Mouse (Mus musculus) CH12.LX (cell line): ENCODE data around the gene Cxcl1. TPM values are rescaled to one million over a fixed set of nuclear protein-coding genes. Genes with fewer than 3 reads are reported as not detected.

Experiments
- DNase-seq: peaks from one replicate; pipeline ENCODE4 v3.0.0-alpha.2; 2013; ENCODE audit errors: extremely low read depth
- H3K27ac ChIP-seq: 2 replicates; pipeline ENCODE4 v1.5.1; 2012; ENCODE audit warnings: low read depth, mild to moderate bottlenecking, control low read depth, moderate library complexity; ENCODE audit not compliant: insufficient read depth
- H3K27me3 ChIP-seq: replicated peaks from 2 replicates; pipeline ENCODE3; 2012; ENCODE audit warnings: inconsistent platforms
- H3K36me3 ChIP-seq, 2 experiments: replicated peaks in 1 of 2; 2 replicates each; pipeline versions ENCODE3 to v1.6.1; 2012; ENCODE audit warnings: inconsistent platforms in 1 of 2, low read length in 1 of 2, mild to moderate bottlenecking in 1 of 2, mixed read lengths in 1 of 2, moderate library complexity in 1 of 2; ENCODE audit not compliant: control insufficient read depth in 1 of 2, insufficient read depth in 1 of 2
- H3K4me1 ChIP-seq, 2 experiments: 2 replicates each; pipeline ENCODE4 v1.6.1; 2012; ENCODE audit warnings: inconsistent platforms in 1 of 2, moderate library complexity in 1 of 2; ENCODE audit not compliant: insufficient read depth in 2 of 2, control insufficient read depth in 1 of 2
- H3K4me2 ChIP-seq: 2 replicates; pipeline ENCODE4 v1.6.1; 2012; ENCODE audit warnings: low read depth, mild to moderate bottlenecking, control low read depth; ENCODE audit not compliant: poor library complexity, insufficient read depth, severe bottlenecking
- H3K4me3 ChIP-seq, 3 experiments: fragments of 150-350 bp in 1 of 3; sonication (generic) in 1 of 3; replicated peaks in 1 of 3; 2 replicates each; pipeline versions ENCODE3 to v1.5.1; 2011 to 2012; ENCODE audit warnings: low read depth in 2 of 3, low read length in 2 of 3, mild to moderate bottlenecking in 2 of 3, moderate library complexity in 2 of 3, control low read depth in 1 of 3, improper control_type of control experiment in 1 of 3, inconsistent platforms in 1 of 3, mixed read lengths in 1 of 3; ENCODE audit not compliant: poor library complexity in 1 of 3
- H3K79me2 ChIP-seq: replicated peaks from 2 replicates; pipeline ENCODE4 v1.6.1; 2012; ENCODE audit warnings: mild to moderate bottlenecking, moderate library complexity; ENCODE audit not compliant: control insufficient read depth, poor library complexity, insufficient read depth, severe bottlenecking; ENCODE audit errors: extremely low read depth
- H3K9ac ChIP-seq: 2 replicates; pipeline ENCODE4 v1.6.1; 2012; ENCODE audit warnings: low read depth, mild to moderate bottlenecking, control low read depth, moderate library complexity; ENCODE audit not compliant: insufficient read depth
- H3K9me3 ChIP-seq: replicated peaks from 2 replicates; pipeline ENCODE3; 2012; ENCODE audit warnings: low read length, inconsistent platforms, mixed read lengths
- BHLHE40 ChIP-seq: IDR thresholded peaks from 2 replicates; pipeline ENCODE4 v1.6.1; 2011; ENCODE audit warnings: mild to moderate bottlenecking, low read depth, low read length, improper control_type of control experiment
- CHD1 ChIP-seq: IDR thresholded peaks from 2 replicates; pipeline ENCODE4 v1.6.1; 2012; ENCODE audit warnings: low read depth, low read length, improper control_type of control experiment, inconsistent platforms
- CTCF ChIP-seq, 2 experiments: IDR thresholded peaks in 1 of 2; conservative IDR thresholded peaks in 1 of 2; 2 replicates each; pipeline ENCODE4 v1.5.1; 2011 to 2012; ENCODE audit warnings: low read depth in 2 of 2, low read length in 2 of 2, improper control_type of control experiment in 1 of 2, inconsistent platforms in 1 of 2, mild to moderate bottlenecking in 1 of 2, moderate library complexity in 1 of 2
- E2F4 ChIP-seq: IDR thresholded peaks from 2 replicates; pipeline ENCODE4 v1.6.1; 2011; ENCODE audit warnings: low read depth, low read length, improper control_type of control experiment; ENCODE audit not compliant: insufficient replicate concordance
- ELF1 ChIP-seq: IDR thresholded peaks from 2 replicates; pipeline ENCODE4 v1.6.1; 2014; ENCODE audit warnings: low read depth, mild to moderate bottlenecking, inconsistent platforms, low read length, improper control_type of control experiment
- ETS1 ChIP-seq: conservative IDR thresholded peaks from 2 replicates; pipeline ENCODE4 v1.6.1; 2012; ENCODE audit warnings: low read depth, mild to moderate bottlenecking, inconsistent platforms, low read length, improper control_type of control experiment, moderate library complexity
- JUN ChIP-seq: IDR thresholded peaks from 2 replicates; pipeline ENCODE4 v1.6.1; 2011; ENCODE audit warnings: low read depth, mild to moderate bottlenecking, low read length, improper control_type of control experiment, moderate library complexity; ENCODE audit not compliant: insufficient read depth
- KAT2A ChIP-seq: IDR thresholded peaks from 2 replicates; pipeline ENCODE4 v1.6.1; 2012; ENCODE audit warnings: low read length, improper control_type of control experiment, inconsistent platforms; ENCODE audit not compliant: insufficient replicate concordance
- MAX ChIP-seq: IDR thresholded peaks from 2 replicates; pipeline ENCODE4 v1.6.1; 2011; ENCODE audit warnings: low read length, improper control_type of control experiment
- MAZ ChIP-seq: IDR thresholded peaks from 2 replicates; pipeline ENCODE4 v1.6.1; 2012; ENCODE audit warnings: low read depth, mild to moderate bottlenecking, inconsistent platforms, low read length, improper control_type of control experiment, moderate library complexity
- MXI1 ChIP-seq: IDR thresholded peaks from 2 replicates; pipeline ENCODE4 v1.6.1; 2011; ENCODE audit warnings: mild to moderate bottlenecking, low read depth, low read length, improper control_type of control experiment
- MYC ChIP-seq: IDR thresholded peaks from 2 replicates; pipeline ENCODE4 v1.6.1; 2011; ENCODE audit warnings: low read depth, mild to moderate bottlenecking, improper control_type of control experiment, low read length
- PAX5 ChIP-seq: IDR thresholded peaks from 2 replicates; pipeline ENCODE4 v1.6.1; 2012; ENCODE audit warnings: low read length, inconsistent platforms, mixed read lengths
- POLR2AphosphoS2 ChIP-seq: IDR thresholded peaks from 2 replicates; pipeline ENCODE4 v1.6.1; 2011; ENCODE audit warnings: low read depth, low read length, improper control_type of control experiment
- RAD21 ChIP-seq: IDR thresholded peaks from 2 replicates; pipeline ENCODE4 v1.6.1; 2011; ENCODE audit warnings: low read depth, mild to moderate bottlenecking, low read length, improper control_type of control experiment, moderate library complexity
- SIN3A ChIP-seq: IDR thresholded peaks from 2 replicates; pipeline ENCODE4 v1.6.1; 2012; ENCODE audit warnings: low read length, improper control_type of control experiment, inconsistent platforms
- SMC3 ChIP-seq: IDR thresholded peaks from 2 replicates; pipeline ENCODE4 v1.6.1; 2011; ENCODE audit warnings: low read depth, low read length, improper control_type of control experiment
- TBP ChIP-seq: conservative IDR thresholded peaks from 2 replicates; pipeline ENCODE4 v1.6.1; 2011; ENCODE audit warnings: low read depth, low read length, improper control_type of control experiment
- TCF12 ChIP-seq: IDR thresholded peaks from 2 replicates; pipeline ENCODE4 v1.6.1; 2014; ENCODE audit warnings: low read depth, mild to moderate bottlenecking, inconsistent platforms, low read length, improper control_type of control experiment
- ZC3H11A ChIP-seq: IDR thresholded peaks from 2 replicates; pipeline ENCODE4 v1.6.1; 2012; ENCODE audit warnings: low read depth, mild to moderate bottlenecking, inconsistent platforms, low read length, improper control_type of control experiment
- ZKSCAN1 ChIP-seq: IDR thresholded peaks from 2 replicates; pipeline ENCODE4 v1.6.1; 2012; ENCODE audit warnings: low read depth, inconsistent platforms, low read length, improper control_type of control experiment, borderline replicate concordance
- dilution Hi-C: fragments of 300-500 bp; cut with MboI; formaldehyde crosslinking; loops from 2 replicates; pipeline ENCODE4 v1.14.3; 2020; ENCODE audit warnings: low sequenced_read_pairs; ENCODE audit not compliant: extremely low pct_unique_long_range_greater_than_20kb, extremely low pct_ligation_motif_present
- in situ Hi-C: fragments of 300-500 bp; cut with MboI; formaldehyde crosslinking; loops from 3 replicates; pipeline ENCODE4 v1.14.3; 2019; ENCODE audit warnings: low sequenced_read_pairs, low pct_ligation_motif_present, low pct_unique_long_range_greater_than_20kb, mixed read lengths
- polyA plus RNA-seq: library from polyadenylated mRNA; unstranded; fragments of >175 nt; gene quantifications from 2 replicates; pipeline ENCODE4 v1.2.1, GENCODE M21; 2012; ENCODE audit warnings: low read depth; ENCODE audit not compliant: insufficient read length
- total RNA-seq, 2 experiments: library from RNA; depleted of rRNA; stranded (reverse); fragments of 300-350 nt in 1 of 2; fragments of >200 nt in 1 of 2; gene quantifications; 2 replicates each; pipeline ENCODE4 v1.2.3; 2012 to 2014

Cxcl1 gene
- total and polyA plus RNA-seq, 3 experiments = not detected

DNA sequence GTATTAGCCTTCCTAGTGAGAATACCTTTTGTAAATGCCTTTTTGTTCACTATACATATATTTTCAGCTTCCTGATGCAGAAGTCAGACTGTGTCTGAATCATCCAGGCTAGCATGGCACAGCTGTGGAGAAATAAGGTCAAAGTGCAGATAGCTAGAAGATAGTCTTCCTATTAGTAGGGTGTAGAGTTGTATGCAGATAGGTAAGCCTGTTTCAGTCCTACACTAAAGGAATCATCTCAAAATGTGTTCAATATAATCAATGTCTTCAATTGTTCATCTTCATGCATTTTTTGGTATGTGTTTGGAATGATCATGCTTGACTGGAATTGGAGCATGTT, 13.9 kb upstream of the Cxcl1 start:
- Histone ChIP-seq H3K4me3 (no peak overlapping the region), H3K9ac (no peak overlapping the region), H3K9me3 (peaks cover 5% of the 10 kb centered on the region), H3K4me1 (0 out of 4 replicates have a peak, but pooled peaks cover 0 to 3% of the 10 kb centered on the region in 2 experiments), H3K27ac (no peak overlapping the region), H3K79me2 (no peaks in the 10 kb centered on the region), H3K27me3 (no peaks in the 10 kb centered on the region), H3K4me2 (no peak overlapping the region), H3K36me3 (no peaks in the 10 kb centered on the region)
- TF ChIP-seq MAX (no peak), ZKSCAN1 (no peak), MYC (no peak), TBP (no peak), POLR2AphosphoS2 (no peak), CTCF (conservative IDR thresholded peaks at IDR 0.05 in 1 of 2, IDR thresholded peaks at IDR 0.05 in 1 of 2; ENCODE audit: low read depth in 2 of 2, low read length in 2 of 2) (no peak)
- no peak for DNase-seq
- in situ Hi-C loops = no loop called here
- dilution Hi-C loops = no loop called here

DNA sequence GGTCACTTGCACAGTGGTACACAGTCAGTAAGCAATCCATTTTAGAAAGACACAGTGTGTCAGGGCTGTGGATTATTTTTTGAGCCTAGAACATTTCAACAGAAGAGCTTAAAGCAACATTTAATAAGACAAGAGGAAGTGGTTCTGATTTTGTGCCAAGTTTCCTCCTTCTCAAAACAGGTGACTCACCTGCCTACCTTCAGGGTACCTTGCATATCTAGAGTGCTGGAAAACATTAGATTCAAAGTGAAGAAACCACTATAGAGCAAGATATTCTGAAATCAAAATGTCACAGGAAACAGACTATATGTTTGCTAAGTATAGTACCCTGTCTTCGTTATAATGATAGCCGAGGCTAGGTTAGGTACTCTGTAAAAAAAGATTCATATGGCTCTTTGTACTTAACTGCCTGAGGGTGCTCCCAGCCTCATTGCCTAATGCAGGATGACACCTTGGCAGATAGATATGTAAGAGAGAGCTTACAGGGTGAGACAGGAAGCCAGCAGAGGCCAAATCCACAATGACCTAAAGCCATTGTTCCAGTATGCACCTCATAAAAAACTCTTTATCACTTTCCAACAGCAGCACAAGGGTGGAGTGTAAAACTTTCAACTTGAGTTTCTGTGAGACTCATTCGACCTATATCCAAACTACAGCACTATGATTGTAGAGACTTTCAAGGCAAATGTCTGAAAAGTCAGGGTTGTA, 11.6 kb upstream of the Cxcl1 start:
- H3K9me3 ChIP-seq = peaks cover 6% of the 10 kb centered on the region
- H3K4me1 ChIP-seq = 0 out of 4 replicates have a peak, but pooled peaks cover 0 to 3% of the 10 kb centered on the region in 2 experiments
- H3K4me3 ChIP-seq = no peak overlapping the region
- H3K9ac ChIP-seq = no peak overlapping the region
- no peak overlapping the region for H3K27ac ChIP-seq
- H3K79me2 ChIP-seq = no peaks in the 10 kb centered on the region
- H3K36me3 ChIP-seq = no peaks in the 10 kb centered on the region
- dilution Hi-C loops (no loop called here), in situ Hi-C loops (no loop called here)
- TF ChIP-seq ZC3H11A (no peak), BHLHE40 (no peak), PAX5 (no peak), SMC3 (no peak), CHD1 (no peak), JUN (no peak), KAT2A (no peak), RAD21 (no peak), ELF1 (no peak), ETS1 (no peak), TBP (no peak), MXI1 (no peak), MAZ (no peak), E2F4 (no peak), SIN3A (no peak), TCF12 (no peak)
- H3K4me2 ChIP-seq = no peak overlapping the region
- no peaks in the 10 kb centered on the region for H3K27me3 ChIP-seq
- no peak for DNase-seq
